Mouse (Mus musculus) c-Kit-positive CD71-negative TER-119-negative erythroid progenitor cells, embryonic 14.5 days (primary cell): ENCODE results near the gene Scarf1.

Source experiments
- DNase-seq: peaks from one replicate; pipeline ENCODE4 v3.0.0-alpha.2; 2013; ENCODE audit warnings: low read depth

The Scarf1 gene

GRCm38 (mm10) chr11:75513336-75513735, at the start of gene Scarf1:
TSS of gene Scarf1 (plus strand) at chr11:75513540.
- DNase-seq: no peak

GRCm38 (mm10) chr11:75463624-75464023, 49.7 kb upstream of the Scarf1 start:
- DNase-seq: no peak

- DNase-seq: no peak
Measured at GRCm38 (mm10) chr11:75464417-75464816, 48.9 kb upstream of the Scarf1 start.

GRCm38 (mm10) chr11:75465051-75465450, 48.3 kb upstream of the Scarf1 start:
- DNase-seq: no peak

- DNase-seq: no peak
Measured at GRCm38 (mm10) chr11:75466731-75467505, 46.4 kb upstream of the Scarf1 start.

GRCm38 (mm10) chr11:75467512-75468215, 45.7 kb upstream of the Scarf1 start:
- no peak for DNase-seq

- no peak for DNase-seq
Measured at GRCm38 (mm10) chr11:75468410-75468809, 44.9 kb upstream of the Scarf1 start.

- DNase-seq: no peak
Measured at GRCm38 (mm10) chr11:75469261-75469660, 44.1 kb upstream of the Scarf1 start.

GRCm38 (mm10) chr11:75470675-75471074, 42.7 kb upstream of the Scarf1 start:
- DNase-seq: no peak

- no peak for DNase-seq
Measured at GRCm38 (mm10) chr11:75472469-75473081, 40.8 kb upstream of the Scarf1 start.

GRCm38 (mm10) chr11:75473376-75473775, 40.0 kb upstream of the Scarf1 start:
- no peak for DNase-seq

- DNase-seq: no peak
Measured at GRCm38 (mm10) chr11:75486192-75486591, 27.1 kb upstream of the Scarf1 start.

GRCm38 (mm10) chr11:75486601-75487285, 26.6 kb upstream of the Scarf1 start, which contains the start of gene Prpf8:
TSS of gene Prpf8 (plus strand) at chr11:75486816.
- DNase-seq: peak; percentile 95

- no peak for DNase-seq
Measured at GRCm38 (mm10) chr11:75487496-75487895, 25.8 kb upstream of the Scarf1 start.

GRCm38 (mm10) chr11:75494296-75495049, 18.9 kb upstream of the Scarf1 start:
- no peak for DNase-seq

- no peak for DNase-seq
Measured at GRCm38 (mm10) chr11:75498126-75498525, 15.2 kb upstream of the Scarf1 start.

- DNase-seq: no peak
Measured at GRCm38 (mm10) chr11:75508162-75508561, 5.2 kb upstream of the Scarf1 start.

GRCm38 (mm10) chr11:75508904-75509303, 4.4 kb upstream of the Scarf1 start:
- DNase-seq: no peak

GRCm38 (mm10) chr11:75509741-75510626, 3.4 kb upstream of the Scarf1 start, which contains the start of gene Rilp:
TSS of gene Rilp (plus strand) at chr11:75510094.
- DNase-seq: peak; percentile 51

GRCm38 (mm10) chr11:75510627-75510993, 2.7 kb upstream of the Scarf1 start:
- peak; percentile 83 for DNase-seq
